ENCODE assay signal across 14 mouse cellular contexts in genomic region chr15:83010423-83010822, GRCm38 (mm10). TPM values are rescaled to one million over a fixed set of nuclear protein-coding genes. Genes with fewer than 3 reads are reported as not detected.
A peak's percentile ranks its signal among the peaks of the same experiment; 100 is the strongest.
DNase-seq lines count a peak whose midpoint lies in the region; ATAC-seq lines count a peak whose summit lies in the region.
"Had no signal": no experiment of that assay in that cellular context is flagged by ENCODE, and none has a peak within 500 bp of the region (broad histone marks: within the 10 kb centered on the region; RNA-seq: fewer than 3 reads in every experiment).

No protein-coding gene starts in this region.

- peak overlapping the region; percentile 1; the same call in 1 of the 2 replicates for H3K4me2 ChIP-seq in embryonic facial prominence, embryonic 13.5 days
- no peak overlapping the region for H3K4me2 ChIP-seq in kidney, embryonic 16.5 days (replicated peaks; ENCODE audit: low read depth, low read length)
- H3K4me2 ChIP-seq in midbrain, embryonic 16.5 days (ENCODE audit: low read length) = no peak overlapping the region
- H3K4me2 ChIP-seq: limb, embryonic 15.5 days had no signal

- no peaks in the 10 kb centered on the region for H3K27me3 ChIP-seq in embryonic facial prominence, embryonic 13.5 days
- peaks cover 78% of the 10 kb centered on the region for H3K27me3 ChIP-seq in embryonic facial prominence, embryonic 10.5 days (replicated peaks; ENCODE audit: low read depth, poor library complexity, severe bottlenecking)
- peaks cover 18% of the 10 kb centered on the region; the same call in 1 of the 2 replicates for H3K27me3 ChIP-seq in kidney, embryonic 16.5 days (ENCODE audit: insufficient read depth, low read length)
- H3K27me3 ChIP-seq in forebrain, embryonic 10.5 days (ENCODE audit: poor library complexity, severe bottlenecking) = peaks cover 100% of the 10 kb centered on the region
- H3K27me3 ChIP-seq in midbrain, embryonic 16.5 days (ENCODE audit: control insufficient read depth, insufficient read depth, low read depth, low read length) = peaks cover 3% of the 10 kb centered on the region; the same call in 1 of the 2 replicates

- H3K27ac ChIP-seq in embryonic facial prominence, embryonic 13.5 days = peak overlapping the region; percentile 23; the same call in 1 of the 2 replicates
- H3K27ac ChIP-seq in embryonic facial prominence, embryonic 10.5 days (replicated peaks) = no peak overlapping the region
- H3K27ac ChIP-seq in kidney, embryonic 16.5 days (ENCODE audit: low read length) = no peak overlapping the region
- H3K27ac ChIP-seq in forebrain, embryonic 10.5 days = 0 out of 2 replicates have a peak overlapping the region, but pooled peaks have one; percentile 21
- H3K27ac ChIP-seq in midbrain, embryonic 16.5 days (ENCODE audit: low read length) = peak overlapping the region; percentile 6; the same call in 1 of the 2 replicates
- H3K27ac ChIP-seq: limb, embryonic 15.5 days had no signal

- no peaks in the 10 kb centered on the region for H3K36me3 ChIP-seq in embryonic facial prominence, embryonic 13.5 days
- H3K36me3 ChIP-seq in embryonic facial prominence, embryonic 10.5 days (replicated peaks) = no peaks in the 10 kb centered on the region
- H3K36me3 ChIP-seq in kidney, embryonic 16.5 days (ENCODE audit: insufficient read depth, low read length) = no peaks in the 10 kb centered on the region
- no peaks in the 10 kb centered on the region for H3K36me3 ChIP-seq in forebrain, embryonic 10.5 days (replicated peaks)
- H3K36me3 ChIP-seq in midbrain, embryonic 16.5 days (ENCODE audit: control insufficient read depth, insufficient read depth, low read length) = no peaks in the 10 kb centered on the region
- H3K36me3 ChIP-seq: G1E; limb, embryonic 15.5 days had no signal

- 7% methylated on average over 8 of the region's 8 CpGs for WGBS in embryonic facial prominence, embryonic 13.5 days
- WGBS in embryonic facial prominence, embryonic 10.5 days = 13% methylated on average over 8 of the region's 8 CpGs
- 17% methylated on average over 8 of the region's 8 CpGs for WGBS in kidney, embryonic 16.5 days
- WGBS in forebrain, embryonic 10.5 days = 7% methylated on average over 8 of the region's 8 CpGs
- WGBS in midbrain, embryonic 16.5 days = 13% methylated on average over 8 of the region's 8 CpGs

- H3K9me3 ChIP-seq in embryonic facial prominence, embryonic 13.5 days = no peaks in the 10 kb centered on the region
- no peaks in the 10 kb centered on the region for H3K9me3 ChIP-seq in embryonic facial prominence, embryonic 10.5 days
- no peaks in the 10 kb centered on the region for H3K9me3 ChIP-seq in kidney, embryonic 16.5 days (ENCODE audit: low read length)
- H3K9me3 ChIP-seq in forebrain, embryonic 10.5 days = no peaks in the 10 kb centered on the region
- no peaks in the 10 kb centered on the region for H3K9me3 ChIP-seq in midbrain, embryonic 16.5 days (replicated peaks; ENCODE audit: control insufficient read depth, low read length, poor library complexity, severe bottlenecking)
- H3K9me3 ChIP-seq: G1E; limb, embryonic 15.5 days had no signal

- peak overlapping the region; percentile 46; the same call in 1 of the 2 replicates for H3K9ac ChIP-seq in embryonic facial prominence, embryonic 13.5 days
- peak overlapping the region; percentile 14; the same call in 1 of the 2 replicates for H3K9ac ChIP-seq in kidney, embryonic 16.5 days (replicated peaks; ENCODE audit: low read length)
- peak overlapping the region; percentile 43; the same call in 1 of the 2 replicates for H3K9ac ChIP-seq in midbrain, embryonic 16.5 days (ENCODE audit: low read depth, low read length)
- H3K9ac ChIP-seq: limb, embryonic 15.5 days had no signal

- H3K4me1 ChIP-seq in embryonic facial prominence, embryonic 13.5 days = peaks cover 42% of the 10 kb centered on the region
- H3K4me1 ChIP-seq in embryonic facial prominence, embryonic 10.5 days = peaks cover 55% of the 10 kb centered on the region
- peaks cover 34% of the 10 kb centered on the region for H3K4me1 ChIP-seq in kidney, embryonic 16.5 days (ENCODE audit: insufficient read depth, low read length)
- H3K4me1 ChIP-seq in forebrain, embryonic 10.5 days = peaks cover 43% of the 10 kb centered on the region
- peaks cover 13% of the 10 kb centered on the region for H3K4me1 ChIP-seq in midbrain, embryonic 16.5 days (ENCODE audit: control insufficient read depth, insufficient read depth, low read length)

- H3K4me3 ChIP-seq in embryonic facial prominence, embryonic 13.5 days = no peak overlapping the region
- no peak overlapping the region for H3K4me3 ChIP-seq in embryonic facial prominence, embryonic 10.5 days
- H3K4me3 ChIP-seq in kidney, embryonic 16.5 days (ENCODE audit: low read length) = no peak overlapping the region
- no peak overlapping the region for H3K4me3 ChIP-seq in forebrain, embryonic 10.5 days
- no peak overlapping the region for H3K4me3 ChIP-seq in midbrain, embryonic 16.5 days (ENCODE audit: low read depth, low read length)
- H3K4me3 ChIP-seq: limb, embryonic 15.5 days had no signal

- no peak for ATAC-seq in embryonic facial prominence, embryonic 13.5 days (ENCODE audit: insufficient number of reproducible peaks, insufficient read depth, low FRiP score, low TSS enrichment, low read depth)
- ATAC-seq in kidney, embryonic 16.5 days (ENCODE audit: low FRiP score, low TSS enrichment) = no peak
- 0 out of 2 replicates have a peak, but pooled peaks have one; percentile 32 for ATAC-seq in midbrain, embryonic 16.5 days

- DNase-seq in embryonic facial prominence, embryonic 10.5 days (ENCODE audit: low spot score) = no peak
- DNase-seq in kidney, postnatal 25 days = no peak
- DNase-seq in forebrain, embryonic 10.5 days (ENCODE audit: extremely low spot score, low spot score) = no peak
- no peak for DNase-seq in right cerebral cortex, postnatal 4 days
- no peak for DNase-seq in gastrocnemius, postnatal 4 days (ENCODE audit: low spot score in 2 of 2)
- DNase-seq: cerebellum, postnatal 36 days; kidney, adult 2 months; layer of hippocampus, postnatal 36 days; right cerebral cortex, postnatal 25 days had no signal

RNA-seq across cellular contexts. Expression of gene Nfam1, which starts 22.7 kb away (rescaled TPM):
- polyA plus RNA-seq in embryonic facial prominence, embryonic 13.5 days (2015; fragmentation: Nextera tagmentation; extraction: Ambion mirVana) = 3.6 and 3.7 TPM in 2 replicates
- 2.4 and 2.6 TPM in 2 replicates for polyA plus RNA-seq in embryonic facial prominence, embryonic 10.5 days (2016; fragmentation: Nextera tagmentation; extraction: Ambion mirVana)
- 2.6 and 3.3 TPM in 2 replicates for polyA plus RNA-seq in kidney, embryonic 16.5 days (2015; fragmentation: Nextera tagmentation; extraction: Ambion mirVana)
- 1.6 and 2.3 TPM in 2 replicates for polyA plus RNA-seq in forebrain, embryonic 10.5 days (2016; fragmentation: Nextera tagmentation; extraction: Ambion mirVana)
- polyA plus RNA-seq in midbrain, embryonic 16.5 days (2015; fragmentation: Nextera tagmentation; extraction: Ambion mirVana) = 2.6 and 3.0 TPM in 2 replicates
- total RNA-seq in gastrocnemius, postnatal 4 days (2021) = 1 to 10 TPM; 2.5 to 4.2 TPM

RNA-seq across cellular contexts. Expression of gene Tcf20, which starts 22.8 kb away (rescaled TPM):
- 15.2 and 15.8 TPM in 2 replicates for polyA plus RNA-seq in embryonic facial prominence, embryonic 13.5 days (2015; fragmentation: Nextera tagmentation; extraction: Ambion mirVana)
- 8.4 and 8.5 TPM in 2 replicates for polyA plus RNA-seq in embryonic facial prominence, embryonic 10.5 days (2016; fragmentation: Nextera tagmentation; extraction: Ambion mirVana)
- 7.3 and 8.3 TPM in 2 replicates for polyA plus RNA-seq in kidney, embryonic 16.5 days (2015; fragmentation: Nextera tagmentation; extraction: Ambion mirVana)
- 6.5 and 7.1 TPM in 2 replicates for polyA plus RNA-seq in forebrain, embryonic 10.5 days (2016; fragmentation: Nextera tagmentation; extraction: Ambion mirVana)
- polyA plus RNA-seq in midbrain, embryonic 16.5 days (2015; fragmentation: Nextera tagmentation; extraction: Ambion mirVana) = 13.0 and 13.6 TPM in 2 replicates
- total RNA-seq in gastrocnemius, postnatal 4 days (2021) = 10 to 100 TPM; 51.0 to 58.8 TPM

Comparison
In these comparisons a context has a peak if more than half of its experiments do, and no peak if none do; other contexts are left out.
1. H3K27ac ChIP-seq: peak in embryonic facial prominence, embryonic 13.5 days (single experiment), forebrain, embryonic 10.5 days (single experiment) and midbrain, embryonic 16.5 days (single experiment); none in embryonic facial prominence, embryonic 10.5 days (single experiment) and kidney, embryonic 16.5 days (single experiment).
2. Peak in every context shown above with its lines, with median percentiles within 50 percentile points of each other: H3K9ac ChIP-seq.